Mouse (Mus musculus) left cerebral cortex, adult 11 months (tissue): ENCODE results near the gene Cdh15.

Source experiments
- DNase-seq: peaks from one replicate; pipeline ENCODE4 v3.0.0; 2022; ENCODE audit warnings: low spot score

The Cdh15 gene

DNA sequence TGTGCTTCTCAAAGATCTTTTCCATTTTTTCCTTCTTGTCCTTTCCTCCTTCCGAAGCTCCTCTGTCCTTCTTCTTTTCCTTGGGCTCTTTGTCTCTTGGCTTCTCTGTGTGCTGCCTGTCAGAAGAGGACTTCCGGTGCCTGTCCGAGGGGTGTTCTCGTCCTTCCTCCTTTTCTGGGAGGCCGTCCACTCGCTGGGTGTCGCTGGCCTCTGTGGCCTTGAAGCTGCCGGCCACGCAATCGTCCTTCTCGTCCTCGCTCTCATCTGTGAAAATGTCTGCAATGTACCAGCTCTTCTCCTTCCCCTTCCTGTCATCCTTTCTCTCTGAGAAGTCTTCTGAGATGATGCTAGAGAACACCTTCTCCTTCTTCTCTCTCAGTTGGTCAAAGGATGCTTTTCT lies 45.7 kb downstream of the Cdh15 start:
- no peak for DNase-seq

DNA sequence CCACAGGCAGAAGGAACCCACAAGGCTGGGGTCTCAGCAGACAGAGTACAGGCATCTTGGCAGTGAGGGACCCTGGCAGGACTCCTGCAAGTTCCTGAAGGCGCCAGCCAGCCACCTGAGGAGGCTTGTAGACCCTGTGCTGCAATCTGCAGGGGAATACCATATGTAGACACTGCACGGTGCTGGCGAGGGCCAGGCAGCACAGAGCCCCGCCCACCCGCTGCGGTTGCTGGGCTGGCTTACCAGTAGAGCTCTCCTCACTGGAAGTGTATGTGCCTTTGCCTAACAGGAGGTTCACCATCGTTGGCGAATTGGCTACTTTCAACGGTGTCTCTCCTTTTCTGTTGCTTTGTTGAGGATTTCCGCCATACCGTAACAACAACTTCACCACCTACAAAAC lies 48.6 kb downstream of the Cdh15 start:
- DNase-seq: no peak

DNA sequence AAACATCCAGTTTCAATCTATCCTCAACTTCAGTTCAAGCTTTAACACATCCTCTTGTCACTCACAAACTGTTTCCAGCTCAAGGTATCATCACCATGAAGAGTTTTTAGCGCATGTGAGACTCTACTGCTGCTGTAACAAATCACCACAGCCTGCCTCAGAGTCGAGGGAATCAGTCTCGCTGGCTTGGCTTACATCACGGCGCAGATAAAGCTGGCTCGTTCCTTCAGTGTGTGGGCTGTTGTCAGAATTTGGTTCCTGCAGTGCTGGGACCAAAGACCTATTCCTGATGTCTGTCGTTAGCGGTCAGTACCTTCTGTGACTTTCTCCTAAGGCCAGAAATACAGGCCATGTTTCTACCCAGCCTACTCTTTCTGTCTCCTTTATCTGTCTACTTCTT lies 49.4 kb downstream of the Cdh15 start:
- no peak for DNase-seq

DNA sequence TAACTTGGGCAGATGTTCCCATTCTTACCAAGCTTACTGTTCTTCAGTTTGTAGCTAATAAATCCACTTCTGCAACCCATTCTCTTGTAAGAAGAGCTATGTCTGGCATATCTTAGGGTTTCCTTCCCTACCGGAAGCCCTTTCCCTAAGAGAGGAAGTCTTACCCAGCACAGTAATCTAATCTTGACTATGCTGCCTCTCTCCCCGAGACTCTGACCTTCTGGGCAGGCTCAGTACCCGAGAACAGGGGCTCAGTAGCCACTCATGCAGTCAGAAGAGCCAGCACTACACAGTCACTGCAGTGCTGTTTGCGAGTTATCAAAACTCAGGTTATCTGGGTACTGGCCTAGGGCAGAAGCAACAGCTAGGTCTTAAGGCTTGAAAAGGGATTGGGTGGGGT lies 50.3 kb downstream of the Cdh15 start:
- no peak for DNase-seq

DNA sequence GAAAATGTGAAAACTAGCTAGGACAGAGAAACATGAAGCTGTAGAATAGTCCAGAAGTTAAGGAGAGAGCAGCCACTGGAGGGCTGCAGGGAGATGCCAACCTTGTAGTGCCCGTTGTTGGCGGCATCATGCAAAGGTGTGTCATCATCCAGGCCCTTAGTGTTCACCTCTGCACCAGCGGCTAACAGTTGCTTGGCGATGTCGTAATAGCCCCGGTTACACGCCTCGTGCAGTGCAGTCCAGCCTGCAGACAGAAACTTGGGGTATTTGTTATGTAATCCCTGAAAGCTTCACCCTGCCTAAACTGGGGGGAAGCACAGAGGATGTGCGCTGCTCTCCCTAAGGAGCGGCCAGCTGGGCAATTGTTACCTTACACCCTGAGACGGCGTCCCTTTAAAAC lies 50.7 kb downstream of the Cdh15 start:
- no peak for DNase-seq

DNA sequence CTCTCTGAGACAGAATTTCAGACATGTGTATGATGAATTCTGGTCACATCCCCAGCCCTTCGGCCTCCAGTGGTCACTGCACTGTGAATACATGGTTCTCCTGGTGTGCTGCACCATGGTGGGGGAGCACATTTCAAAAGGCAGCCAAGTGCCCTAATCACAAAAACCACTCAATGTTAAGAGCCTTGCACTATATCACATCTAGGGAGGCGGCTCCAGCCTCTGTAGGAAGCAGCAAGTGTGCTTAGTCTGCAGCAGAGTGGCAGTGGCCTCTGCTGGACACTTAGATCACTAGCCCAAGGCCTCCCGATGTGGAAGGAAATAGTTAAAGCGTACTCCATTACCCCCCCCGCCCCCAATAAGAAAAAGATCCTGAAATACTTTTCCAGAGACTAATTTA lies 51.3 kb downstream of the Cdh15 start:
- no peak for DNase-seq

DNA sequence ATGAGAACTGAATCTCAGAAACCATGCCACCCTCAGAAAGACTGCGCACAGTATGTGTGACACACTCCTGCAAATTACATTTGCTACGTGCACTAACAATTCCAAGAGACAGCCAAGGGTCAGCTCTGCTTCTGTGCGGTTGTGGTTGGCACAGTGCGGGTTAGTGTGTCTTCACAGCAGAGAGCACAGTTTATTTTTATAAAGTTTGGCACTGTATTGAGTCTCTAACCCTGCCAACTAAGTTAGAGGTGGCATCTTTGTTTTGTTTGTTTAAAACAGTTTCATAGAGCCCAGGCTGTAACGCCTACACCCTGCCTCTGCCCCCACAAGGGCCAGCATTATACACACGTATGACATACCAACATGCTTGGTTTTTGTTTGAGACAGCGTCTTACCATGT lies 53.7 kb downstream of the Cdh15 start:
- DNase-seq: no peak

DNA sequence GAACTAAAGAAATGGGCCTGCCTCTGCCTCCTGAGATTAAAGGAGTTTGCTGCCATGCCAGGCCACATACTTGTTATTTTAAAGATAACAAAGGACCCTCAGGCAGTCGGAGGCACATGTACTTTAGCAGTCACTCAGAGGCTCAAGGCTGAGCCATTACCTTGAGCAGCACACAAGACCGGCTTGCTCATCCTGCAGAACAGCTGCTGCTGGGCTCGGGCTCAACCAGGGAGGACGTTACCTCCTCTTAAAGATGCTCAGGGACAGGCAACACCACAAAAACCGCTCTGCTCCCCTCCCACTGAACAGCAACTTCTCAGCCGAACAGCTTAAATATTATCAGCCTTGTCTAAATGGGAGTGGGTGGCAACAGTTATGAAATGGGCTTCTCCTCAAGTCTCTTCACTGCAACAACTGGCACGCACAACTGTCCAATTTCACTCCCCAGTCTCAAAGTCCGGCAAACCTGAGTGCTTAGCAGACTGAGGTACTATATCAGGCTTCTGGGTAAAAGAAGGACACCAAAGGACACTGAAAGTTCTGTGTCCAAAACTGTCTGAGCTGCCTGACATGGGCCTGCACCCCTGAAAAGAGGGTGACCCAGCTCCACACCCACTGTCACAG lies 54.2 kb downstream of the Cdh15 start:
- no peak for DNase-seq

DNA sequence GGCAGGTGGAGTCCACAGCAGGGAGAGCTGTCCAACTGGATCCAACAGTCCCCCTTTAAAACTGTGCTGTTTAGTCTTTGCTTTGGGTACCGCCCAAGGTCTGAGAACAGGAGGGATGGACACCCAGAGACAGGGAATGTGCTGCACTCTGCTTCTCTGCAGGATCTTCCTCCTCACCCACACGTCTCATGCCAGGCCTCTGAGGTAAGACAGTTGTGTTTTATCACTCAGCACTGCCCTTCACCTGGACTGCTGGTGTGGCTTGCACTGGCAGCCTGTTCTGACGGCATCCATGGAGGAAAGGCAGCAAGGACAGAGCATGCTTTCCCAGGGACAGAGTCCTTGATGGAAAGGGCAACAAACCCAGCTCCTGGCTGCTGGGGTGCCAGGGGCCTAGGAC lies 54.8 kb downstream of the Cdh15 start:
- DNase-seq: no peak

DNA sequence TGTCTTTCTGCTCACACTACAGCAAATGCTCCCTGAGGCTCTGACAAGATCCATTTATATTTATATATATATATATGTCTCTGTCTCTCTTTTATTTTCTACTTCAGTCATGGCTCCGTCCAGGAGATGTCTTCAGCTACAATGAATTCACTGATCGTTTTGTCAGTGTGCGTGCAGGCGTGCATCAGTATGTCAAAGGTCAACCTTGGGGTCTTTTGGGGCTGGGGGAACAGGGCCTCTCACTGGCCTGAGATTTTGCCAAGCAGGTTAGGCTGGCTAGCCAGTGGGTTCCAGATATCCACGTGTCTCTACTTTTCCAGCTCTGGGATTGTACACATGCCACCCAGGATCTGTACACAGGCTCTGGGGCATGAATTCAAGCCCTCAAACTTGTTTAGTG lies 55.2 kb downstream of the Cdh15 start:
- DNase-seq: no peak

DNA sequence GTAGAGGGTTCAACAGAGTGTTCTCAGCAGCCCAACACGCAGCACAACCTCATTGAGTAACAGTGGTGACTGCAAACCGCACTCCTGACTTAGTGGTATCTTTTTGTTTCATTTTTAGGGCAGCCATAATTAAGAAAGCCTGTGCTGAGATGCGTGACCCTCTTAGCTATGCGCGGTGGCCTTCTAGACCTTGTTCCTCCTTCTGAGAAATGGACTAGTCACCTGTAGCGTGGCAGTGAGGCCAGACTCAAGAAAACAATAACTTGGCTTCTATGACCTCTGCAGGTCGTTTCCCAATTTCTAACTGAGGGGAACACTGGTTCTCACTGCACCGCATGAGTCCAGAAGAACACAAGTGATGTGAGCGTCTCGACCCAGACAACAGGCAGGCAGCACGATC lies 56.7 kb downstream of the Cdh15 start:
- no peak for DNase-seq

DNA sequence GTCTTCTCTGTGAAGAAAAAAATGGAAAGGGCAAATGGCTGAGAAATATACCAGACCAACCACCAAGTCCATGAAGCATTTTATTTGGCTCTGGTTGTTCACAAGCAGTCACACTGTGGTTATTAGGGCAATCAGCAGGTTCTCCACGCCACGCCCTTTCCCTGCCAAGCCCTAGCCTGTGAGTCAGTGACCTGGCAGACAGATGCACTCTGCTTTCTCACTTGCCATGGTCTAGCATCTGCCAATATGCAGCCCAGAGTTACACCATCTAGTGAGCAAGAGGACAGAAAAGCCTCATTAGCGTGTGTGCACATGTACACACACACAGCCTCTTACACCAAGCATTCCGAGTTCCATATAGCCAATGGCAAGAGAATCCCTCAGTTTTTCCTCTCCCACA lies 57.6 kb downstream of the Cdh15 start:
- no peak for DNase-seq

DNA sequence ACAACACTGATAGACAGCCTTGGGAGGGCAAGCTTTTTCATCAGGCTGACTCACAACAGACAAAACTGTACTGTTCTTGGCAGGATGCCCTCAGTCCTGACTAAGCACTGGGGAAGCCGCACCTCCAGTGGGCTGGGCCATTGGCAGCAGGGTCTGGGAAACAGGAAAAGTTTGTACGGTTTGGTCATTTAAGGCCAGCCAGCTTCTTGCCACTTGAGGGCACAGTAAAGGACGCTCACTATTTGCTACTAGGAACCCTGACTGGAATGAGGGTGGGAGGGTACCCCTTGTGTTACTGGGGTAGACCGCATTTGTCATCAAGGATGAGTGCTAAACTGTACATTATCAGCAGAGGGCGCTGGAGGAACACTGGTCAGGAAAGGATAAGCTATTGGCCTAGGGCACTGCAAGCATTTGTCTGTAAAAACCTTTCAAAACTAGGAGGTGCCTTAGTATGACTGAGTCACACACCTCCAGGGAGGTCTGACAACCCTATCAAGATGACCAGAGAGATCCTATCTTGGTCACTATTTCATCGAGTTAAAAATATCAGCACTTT lies 58.8 kb downstream of the Cdh15 start:
- DNase-seq: peak; percentile 88

DNA sequence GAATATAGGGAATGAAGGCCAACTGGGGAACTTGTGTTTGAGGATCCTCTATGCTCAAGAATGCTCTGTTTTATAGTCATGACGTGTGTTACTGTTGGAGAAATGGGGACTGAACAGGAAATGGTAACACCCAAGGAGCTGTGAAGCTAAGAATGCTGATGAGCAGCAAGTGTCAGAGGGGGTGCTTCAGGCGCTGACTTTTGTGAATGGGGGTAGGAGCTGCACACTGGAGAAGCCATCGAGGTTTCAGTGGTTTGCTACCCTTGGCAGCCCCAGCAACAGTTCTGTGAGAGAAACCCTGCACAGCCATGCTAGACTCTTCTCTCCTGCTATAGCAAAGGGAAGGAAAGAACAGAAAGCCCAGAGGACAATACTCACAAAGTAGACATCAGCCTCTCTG lies 64.4 kb downstream of the Cdh15 start:
- no peak for DNase-seq

DNA sequence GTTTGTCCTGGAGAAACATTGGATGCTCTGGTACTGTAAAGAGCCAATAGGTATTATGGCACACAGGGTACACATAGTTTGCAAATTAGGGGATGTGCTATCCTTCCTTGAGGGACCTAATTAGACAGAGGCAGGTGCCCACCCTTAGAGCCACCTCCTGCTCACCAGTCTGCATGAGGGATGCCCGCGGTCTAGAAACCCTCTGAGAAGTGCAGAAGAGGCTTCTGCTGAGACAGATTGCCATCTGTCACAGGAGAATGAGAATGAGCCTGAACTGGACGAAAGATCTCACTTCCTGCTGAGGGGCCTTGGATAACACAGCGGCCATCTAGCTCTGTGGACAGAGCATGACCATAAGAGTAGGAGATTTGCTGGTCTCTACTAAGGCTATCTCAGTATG lies 65.1 kb downstream of the Cdh15 start:
- no peak for DNase-seq

DNA sequence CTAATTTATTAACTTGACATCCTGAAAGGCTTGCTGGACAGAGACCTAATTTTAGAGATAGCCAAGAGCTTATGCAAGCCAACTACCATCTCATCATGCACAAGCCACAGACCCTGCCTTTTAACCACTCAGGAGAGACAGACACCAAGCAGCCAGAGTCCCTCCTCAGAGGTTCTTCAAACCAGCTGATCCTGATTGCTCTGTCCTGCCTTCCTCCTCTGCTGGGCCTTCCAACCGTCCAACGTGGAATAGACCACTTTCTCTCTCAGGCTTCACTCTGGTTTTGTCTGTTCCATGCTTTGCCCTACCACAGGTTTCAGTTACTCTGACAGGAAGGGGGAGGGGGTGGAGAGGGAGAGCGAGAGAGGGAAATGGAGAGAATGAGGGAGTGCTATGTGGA lies 69.0 kb downstream of the Cdh15 start:
- DNase-seq: no peak
